In the genomic region with DNA sequence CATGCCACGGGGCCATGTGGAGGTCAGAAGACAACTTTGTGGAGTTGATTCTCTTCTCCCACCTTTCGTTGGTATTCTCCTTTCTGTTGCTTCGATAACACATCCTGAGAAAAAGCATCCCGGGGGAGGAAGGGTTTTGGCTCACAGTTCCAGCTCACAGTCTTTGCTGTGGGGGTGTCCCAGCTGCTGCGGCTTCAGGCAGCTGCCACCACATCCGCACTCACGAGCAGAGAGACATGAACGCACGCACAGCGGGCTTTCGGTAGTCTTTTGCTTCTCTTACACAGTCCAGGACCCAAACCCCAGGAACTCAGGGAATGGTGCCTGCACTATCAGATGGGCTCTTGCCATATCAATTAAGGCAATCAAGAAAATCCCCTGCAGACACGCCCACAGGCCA, we compare ENCODE assay signal across 15 mouse cellular contexts. TPM values are rescaled to one million over a fixed set of nuclear protein-coding genes. Genes with fewer than 3 reads are reported as not detected.
DNase-seq lines count a peak whose midpoint lies in the region; ATAC-seq and TF ChIP-seq lines count a peak whose summit lies in the region.
"Had no signal": no experiment of that assay in that cellular context is flagged by ENCODE, and none has a peak within 500 bp of the region (broad histone marks: within the 10 kb centered on the region; RNA-seq: fewer than 3 reads in every experiment).

No protein-coding gene starts in this region.

- H3K27me3 ChIP-seq in forebrain, postnatal 0 days (ENCODE audit: insufficient read depth, low read length) = no peaks in the 10 kb centered on the region
- no peaks in the 10 kb centered on the region for H3K27me3 ChIP-seq in forebrain, embryonic 13.5 days
- no peaks in the 10 kb centered on the region for H3K27me3 ChIP-seq in splenic B cell, adult 2 months (ENCODE audit: control insufficient read depth, insufficient read depth, low read length, poor library complexity, severe bottlenecking)

- no peak for TF ChIP-seq CTCF in forebrain, postnatal 0 days (IDR thresholded peaks at IDR 0.05; ENCODE audit: low read depth)

- no peak overlapping the region for H3K4me3 ChIP-seq in forebrain, postnatal 0 days (ENCODE audit: low read depth, low read length)
- no peak overlapping the region for H3K4me3 ChIP-seq in forebrain, embryonic 13.5 days
- H3K4me3 ChIP-seq: erythroblast, embryonic 14.5 days; lung, embryonic 15.5 days had no signal

- 0 out of 2 replicates have a peak, but pooled peaks have one; percentile 36 for ATAC-seq in forebrain, postnatal 0 days
- no peak for ATAC-seq in forebrain, embryonic 13.5 days
- ATAC-seq: intestine, embryonic 16.5 days had no signal

- intact Hi-C loops in left cerebral cortex, postnatal 25 days (cut with DNase I) = no loop called here

- H3K9me3 ChIP-seq in forebrain, postnatal 0 days (ENCODE audit: low read length) = no peaks in the 10 kb centered on the region
- no peaks in the 10 kb centered on the region for H3K9me3 ChIP-seq in forebrain, embryonic 13.5 days (replicated peaks)
- H3K9me3 ChIP-seq: lung, embryonic 15.5 days had no signal

- H3K9ac ChIP-seq in forebrain, postnatal 0 days = no peak overlapping the region
- no peak overlapping the region for H3K9ac ChIP-seq in forebrain, embryonic 13.5 days
- H3K9ac ChIP-seq: lung, embryonic 15.5 days had no signal

- no peak overlapping the region for H3K27ac ChIP-seq in forebrain, postnatal 0 days (ENCODE audit: low read depth, low read length)
- H3K27ac ChIP-seq in forebrain, embryonic 13.5 days = no peak overlapping the region
- H3K27ac ChIP-seq: lung, embryonic 15.5 days had no signal

- WGBS in forebrain, postnatal 0 days = 71% methylated on average over 12 of the region's 12 CpGs
- WGBS in forebrain, embryonic 13.5 days = 81% methylated on average over 12 of the region's 12 CpGs

- no peaks in the 10 kb centered on the region for H3K36me3 ChIP-seq in forebrain, postnatal 0 days (ENCODE audit: insufficient read depth)
- no peaks in the 10 kb centered on the region for H3K36me3 ChIP-seq in forebrain, embryonic 13.5 days (ENCODE audit: poor library complexity, severe bottlenecking)
- no peaks in the 10 kb centered on the region for H3K36me3 ChIP-seq in splenic B cell, adult 2 months (ENCODE audit: control insufficient read depth, insufficient read depth, low read length, poor library complexity, severe bottlenecking)
- H3K36me3 ChIP-seq: lung, embryonic 15.5 days had no signal

- H3K4me2 ChIP-seq in forebrain, postnatal 0 days (ENCODE audit: low read depth) = no peak overlapping the region
- no peak overlapping the region for H3K4me2 ChIP-seq in forebrain, embryonic 13.5 days
- H3K4me2 ChIP-seq: lung, embryonic 15.5 days had no signal

- no peak for DNase-seq in forebrain, postnatal 0 days
- DNase-seq in left cerebral cortex, postnatal 25 days (ENCODE audit: low spot score in 2 of 2) = peak; percentile 26 to 46
- DNase-seq in left cerebral cortex, adult 11 months (ENCODE audit: low spot score) = no peak
- peak; percentile 54 for DNase-seq in T-cell, adult 2 months (ENCODE audit: low spot score)
- peak; percentile 27 for DNase-seq in splenic B cell, adult 2 months (ENCODE audit: low read depth, low spot score)
- no peak for DNase-seq in urinary bladder, postnatal 14 days (ENCODE audit: low spot score)
- no peak for DNase-seq in lung, postnatal 25 days (ENCODE audit: low spot score)
- DNase-seq: adrenal gland, postnatal 36 days; layer of hippocampus, postnatal 36 days; liver; right cerebral cortex, postnatal 14 days had no signal

- 0 out of 2 replicates have a peak, but pooled peaks cover 4% of the 10 kb centered on the region for H3K4me1 ChIP-seq in forebrain, postnatal 0 days (ENCODE audit: insufficient read depth)
- H3K4me1 ChIP-seq in forebrain, embryonic 13.5 days = peaks cover 36% of the 10 kb centered on the region

RNA-seq across cellular contexts. Expression of a gene that starts 37.9 kb away (rescaled TPM):
- 14.5 and 20.7 TPM in 2 replicates for total RNA-seq in forebrain, postnatal 0 days (2014; rRNA removed)
- 8.0 and 9.5 TPM in 2 replicates for polyA plus RNA-seq in forebrain, postnatal 0 days (2015; fragmentation: Nextera tagmentation; extraction: Ambion mirVana)
- polyA plus RNA-seq in forebrain, embryonic 13.5 days (2015; fragmentation: Nextera tagmentation; extraction: Ambion mirVana) = 10.4 and 10.7 TPM in 2 replicates
- total RNA-seq in left cerebral cortex, postnatal 25 days (2021) = 1 to 10 TPM; 6.8 to 7.1 TPM

Comparison
In these comparisons a context has a peak if more than half of its experiments do, and no peak if none do; other contexts are left out.
1. DNase-seq: peak in left cerebral cortex, postnatal 25 days (2 of 2), T-cell, adult 2 months (single experiment) and splenic B cell, adult 2 months (single experiment); none in forebrain, postnatal 0 days (single experiment), left cerebral cortex, adult 11 months (single experiment), urinary bladder, postnatal 14 days (single experiment) and lung, postnatal 25 days (single experiment).